Mouse (Mus musculus) brown adipose tissue, adult 24 weeks (tissue): Measurements from ENCODE around the gene Mrpl43. TPM values are rescaled to one million over a fixed set of nuclear protein-coding genes. Genes with fewer than 3 reads are reported as not detected.
A peak's percentile ranks its signal among the peaks of the same experiment; 100 is the strongest.
"Not testable (repeated sequence)": the region's sequence is repeated elsewhere in the genome, so short reads cannot be mapped to it uniquely, and the experiment has no call there.

ENCODE experiments used
- H3K27ac ChIP-seq: fragments of 200-500 bp; replicated peaks from 2 replicates; pipeline ENCODE4 v1.5.1; 2012; ENCODE audit warnings: low read depth, mild to moderate bottlenecking, low read length
- H3K4me1 ChIP-seq: fragments of 200-500 bp; 2 replicates; pipeline ENCODE4 v1.6.1; 2012; ENCODE audit warnings: low read length, mixed read lengths; ENCODE audit not compliant: control insufficient read depth, insufficient read depth, insufficient read length
- H3K4me3 ChIP-seq: fragments of 200-500 bp; 2 replicates; pipeline ENCODE4 v1.5.1; 2012; ENCODE audit warnings: low read depth, mild to moderate bottlenecking, low read length, moderate library complexity; ENCODE audit not compliant: insufficient read depth
- polyA plus RNA-seq: library from polyadenylated mRNA; stranded (reverse); fragments of >200 nt; gene quantifications from 2 replicates; pipeline ENCODE4 v1.2.4, GENCODE M21; 2012; ENCODE audit not compliant: missing spikeins, insufficient read depth, insufficient read length

Mrpl43 gene
- polyA plus RNA-seq = 53.4 and 58.6 TPM in 2 replicates

GRCm38 (mm10) chr19:45005957-45006712 is at the start of gene Mrpl43:
Gene Mrpl43 (minus strand): TSS chr19:45006442.
- Histone ChIP-seq H3K4me3 (peak within 1 kb of the TSS; percentile 99), H3K27ac (peak within 1 kb of the TSS; percentile 89), H3K4me1 (no peaks in the 10 kb centered on the region)

- peaks cover 3% of the 10 kb centered on the region; the same call in 1 of the 2 replicates for H3K4me1 ChIP-seq
- H3K27ac ChIP-seq = no peak overlapping the region
- no peak overlapping the region for H3K4me3 ChIP-seq
These were observed 48.8 kb upstream of the Mrpl43 start for GRCm38 (mm10) chr19:45054892-45055690.

- Histone ChIP-seq H3K4me3 (no peak overlapping the region), H3K27ac (no peak overlapping the region), H3K4me1 (peaks cover 3% of the 10 kb centered on the region; the same call in 1 of the 2 replicates)
These were observed 47.2 kb upstream of the Mrpl43 start for GRCm38 (mm10) chr19:45053451-45053850.

GRCm38 (mm10) chr19:45049523-45049922 is 43.3 kb upstream of the Mrpl43 start:
- Histone ChIP-seq H3K27ac (no peak overlapping the region), H3K4me3 (no peak overlapping the region), H3K4me1 (peaks cover 4% of the 10 kb centered on the region)

- peak overlapping the region; percentile 92 for H3K27ac ChIP-seq
- peak overlapping the region; percentile 64 for H3K4me3 ChIP-seq
- H3K4me1 ChIP-seq = peaks cover 4% of the 10 kb centered on the region
These were observed 42.6 kb upstream of the Mrpl43 start for GRCm38 (mm10) chr19:45048644-45049365.

- peaks cover 4% of the 10 kb centered on the region for H3K4me1 ChIP-seq
- H3K4me3 ChIP-seq = peak overlapping the region; percentile 64
- peak overlapping the region; percentile 92 for H3K27ac ChIP-seq
These were observed 41.8 kb upstream of the Mrpl43 start for GRCm38 (mm10) chr19:45047935-45048643.

- Histone ChIP-seq H3K4me3 (peak within 1 kb of the TSS; percentile 64), H3K4me1 (peaks cover 4% of the 10 kb centered on the region), H3K27ac (peak within 1 kb of the TSS; percentile 92)
These were observed 41.2 kb upstream of the Mrpl43 start, which contains the start of gene Sfxn3 for GRCm38 (mm10) chr19:45047417-45047934. Gene Sfxn3 (plus strand): TSS chr19:45047503.

- H3K4me1 ChIP-seq = peaks cover 4% of the 10 kb centered on the region
- H3K4me3 ChIP-seq = peak overlapping the region; percentile 64
- H3K27ac ChIP-seq = no peak overlapping the region
These were observed 40.5 kb upstream of the Mrpl43 start for GRCm38 (mm10) chr19:45046523-45047321.

- H3K4me3 ChIP-seq = peak within 1 kb of the TSS; percentile 64
- peaks cover 4% of the 10 kb centered on the region for H3K4me1 ChIP-seq
- H3K27ac ChIP-seq = no peak within 1 kb of the TSS
These were observed 39.4 kb upstream of the Mrpl43 start, which contains the start of gene Pdzd7 for GRCm38 (mm10) chr19:45045651-45046050. Gene Pdzd7 (minus strand): TSS chr19:45045717.

GRCm38 (mm10) chr19:45045236-45045635 is 39.0 kb upstream of the Mrpl43 start:
- H3K27ac ChIP-seq = no peak overlapping the region
- peaks cover 4% of the 10 kb centered on the region for H3K4me1 ChIP-seq
- H3K4me3 ChIP-seq = no peak overlapping the region

GRCm38 (mm10) chr19:45044389-45044927 is 38.2 kb upstream of the Mrpl43 start:
- Histone ChIP-seq H3K27ac (no peak overlapping the region), H3K4me1 (peaks cover 4% of the 10 kb centered on the region), H3K4me3 (no peak overlapping the region)

GRCm38 (mm10) chr19:45040214-45040613 is 34.0 kb upstream of the Mrpl43 start:
- no peak overlapping the region for H3K4me3 ChIP-seq
- no peaks in the 10 kb centered on the region for H3K4me1 ChIP-seq
- H3K27ac ChIP-seq = no peak overlapping the region

GRCm38 (mm10) chr19:45038198-45038597 is 32.0 kb upstream of the Mrpl43 start:
- not testable (repeated sequence) for H3K4me1 ChIP-seq, H3K27ac ChIP-seq, H3K4me3 ChIP-seq
